Mouse (Mus musculus) 3T3-L1 (cell line): ENCODE measurements around the gene Zbp1.

Experiments used
- DNase-seq: peaks from one replicate; pipeline ENCODE4 v3.0.0-alpha.2; 2015; ENCODE audit warnings: low read depth, low spot score

The Zbp1 gene

GRCm38 (mm10) chr2:173247197-173247596, 28.5 kb upstream of the Zbp1 start:
- DNase-seq, result no peak

GRCm38 (mm10) chr2:173246688-173247087, 28.0 kb upstream of the Zbp1 start:
- DNase-seq, result no peak

GRCm38 (mm10) chr2:173245258-173245657, 26.5 kb upstream of the Zbp1 start:
- DNase-seq, result no peak

GRCm38 (mm10) chr2:173244108-173244507, 25.4 kb upstream of the Zbp1 start:
- no peak for DNase-seq

- no peak for DNase-seq
These were observed 24.9 kb upstream of the Zbp1 start for GRCm38 (mm10) chr2:173243616-173244015.

GRCm38 (mm10) chr2:173242874-173243273, 24.2 kb upstream of the Zbp1 start:
- no peak for DNase-seq

- no peak for DNase-seq
These were observed 22.0 kb upstream of the Zbp1 start for GRCm38 (mm10) chr2:173240738-173241137.

- no peak for DNase-seq
These were observed 19.8 kb upstream of the Zbp1 start for GRCm38 (mm10) chr2:173238522-173238921.

- no peak for DNase-seq
These were observed 17.0 kb upstream of the Zbp1 start for GRCm38 (mm10) chr2:173235435-173236332.

GRCm38 (mm10) chr2:173232766-173233099, 14.0 kb upstream of the Zbp1 start:
- no peak for DNase-seq

GRCm38 (mm10) chr2:173232065-173232765, 13.5 kb upstream of the Zbp1 start:
- no peak for DNase-seq

GRCm38 (mm10) chr2:173229578-173230224, 11.0 kb upstream of the Zbp1 start:
- DNase-seq, result peak; percentile 92

GRCm38 (mm10) chr2:173228567-173228966, 9.8 kb upstream of the Zbp1 start:
- DNase-seq, result no peak

GRCm38 (mm10) chr2:173226792-173227191, 8.1 kb upstream of the Zbp1 start:
- no peak for DNase-seq

GRCm38 (mm10) chr2:173225906-173226305, 7.2 kb upstream of the Zbp1 start:
- no peak for DNase-seq

- no peak for DNase-seq
These were observed 6.1 kb upstream of the Zbp1 start for GRCm38 (mm10) chr2:173224832-173225231.

GRCm38 (mm10) chr2:173224097-173224496, 5.4 kb upstream of the Zbp1 start:
- no peak for DNase-seq

GRCm38 (mm10) chr2:173223496-173223895, 4.8 kb upstream of the Zbp1 start:
- DNase-seq, result no peak

- DNase-seq, result no peak
These were observed 2.0 kb upstream of the Zbp1 start for GRCm38 (mm10) chr2:173220754-173221153.

GRCm38 (mm10) chr2:173219256-173219954, 682 bp upstream of the Zbp1 start:
- peak; percentile 57 for DNase-seq

GRCm38 (mm10) chr2:173217763-173218258, 912 bp downstream of the Zbp1 start:
- DNase-seq, result no peak

GRCm38 (mm10) chr2:173217246-173217645, 1.5 kb downstream of the Zbp1 start:
- no peak for DNase-seq
